Mouse (Mus musculus) layer of hippocampus, adult 8-10 months (tissue): Measurements from ENCODE around the gene Ints1. TPM values are rescaled to one million over a fixed set of nuclear protein-coding genes. Genes with fewer than 3 reads are reported as not detected.

Experiments
- DNase-seq, 2 experiments: peaks; one replicate each; pipeline ENCODE4 v3.0.0; 2022; ENCODE audit warnings: low spot score in 2 of 2
- microRNA-seq, 2 experiments: library from miRNA; unstranded; fragments of <30 nt; microRNA quantifications; one replicate each; pipeline ENCODE4 v1.2.0; 2022
- total RNA-seq, 4 experiments: library from RNA; stranded (reverse); gene quantifications; 2 replicates each; pipeline ENCODE4 v1.2.4; 2022

The Ints1 gene
- total RNA-seq, 4 experiments from 2014 or later = 80.3 to 100 (median 97.2) TPM

- DNase-seq = no peak
Observed at GRCm38 (mm10) chr5:139718949-139719348, 56.5 kb downstream of the Ints1 start.

GRCm38 (mm10) chr5:139718540-139718939, 56.9 kb downstream of the Ints1 start:
- no peak for DNase-seq

GRCm38 (mm10) chr5:139717723-139718122, 57.8 kb downstream of the Ints1 start:
- DNase-seq = peak in 1 of 2 experiments; percentile 60

GRCm38 (mm10) chr5:139706496-139706895, 69.0 kb downstream of the Ints1 start:
- DNase-seq = no peak

- DNase-seq = no peak
Observed at GRCm38 (mm10) chr5:139702905-139703304, 72.6 kb downstream of the Ints1 start.

GRCm38 (mm10) chr5:139702236-139702635, 73.2 kb downstream of the Ints1 start:
- DNase-seq = no peak

Small RNA genes lying within 50 kb of the gene (microRNA-seq; reads per million reads assigned to microRNA genes)
- gene Mir7037 = 1.6 to 5.6 reads per million in 2 experiments

Other genes with a start within 250 kb of the Ints1 start
- not detected for gene Uncx, start 232.2 kb downstream of the Ints1 start, total RNA-seq
- 1 to 10 TPM; 2.0 to 4.5 (median 2.8) TPM for gene Micall2, start 39.3 kb downstream of the Ints1 start, total RNA-seq
- 10 to 100 TPM in 2 of 4 experiments, 1 to 10 TPM in 2; 9.2 to 16.4 (median 10.5) TPM for gene Mafk, start 15.8 kb upstream of the Ints1 start, total RNA-seq
- 1 to 10 TPM in 1 of 4 experiments, under 1 TPM in 3; 0.37 to 1.1 (median 0.68) TPM for gene Tmem184a, start 44.2 kb upstream of the Ints1 start, total RNA-seq
- not detected for gene Gm26938, start 50.7 kb upstream of the Ints1 start, total RNA-seq
- 10 to 100 TPM; 17.6 to 19.2 (median 18.5) TPM for gene Psmg3, start 51.2 kb upstream of the Ints1 start, total RNA-seq
- gene Elfn1, start 132.3 kb upstream of the Ints1 start, total RNA-seq = 10 to 100 TPM; 27.6 to 34.4 (median 30.4) TPM